ENCODE assay signal across 21 mouse cellular contexts in genomic region chr8:127104616-127105015, GRCm38 (mm10). TPM values are rescaled to one million over a fixed set of nuclear protein-coding genes. Genes with fewer than 3 reads are reported as not detected.
DNase-seq lines count a peak whose midpoint lies in the region; ATAC-seq and TF ChIP-seq lines count a peak whose summit lies in the region.
"Had no signal": no experiment of that assay in that cellular context is flagged by ENCODE, and none has a peak within 500 bp of the region (broad histone marks: within the 10 kb centered on the region; RNA-seq: fewer than 3 reads in every experiment).

No protein-coding gene starts in this region.

- H3K36me3 ChIP-seq in kidney, adult 2 months (ENCODE audit: control insufficient read depth, insufficient read depth, low read length): no peaks in the 10 kb centered on the region
- no peaks in the 10 kb centered on the region for H3K36me3 ChIP-seq in kidney, embryonic 15.5 days
- H3K36me3 ChIP-seq in liver, adult 2 months (ENCODE audit: control insufficient read depth, insufficient read depth, low read length): no peaks in the 10 kb centered on the region
- no peaks in the 10 kb centered on the region for H3K36me3 ChIP-seq in liver, embryonic 12.5 days
- no peaks in the 10 kb centered on the region for H3K36me3 ChIP-seq in liver, embryonic 13.5 days
- no peaks in the 10 kb centered on the region for H3K36me3 ChIP-seq in small intestine, adult 2 months (ENCODE audit: control insufficient read depth, insufficient read depth, low read length)
- H3K36me3 ChIP-seq: embryonic facial prominence, embryonic 12.5 days; heart, embryonic 10.5 days had no signal

- peaks cover 38% of the 10 kb centered on the region; the same call in 1 of the 2 replicates for H3K79me2 ChIP-seq in liver, adult 2 months (ENCODE audit: control insufficient read depth, insufficient read depth, low read length)

- DNase-seq in kidney, adult 2 months: peak; percentile 75
- DNase-seq in liver, adult 2 months (ENCODE audit: extremely low read depth, low read depth, low spot score): peak; percentile 87
- DNase-seq in liver, embryonic 13.5 days: no peak
- DNase-seq: adrenal gland, postnatal 14 days; cerebellum, adult 11-12 months; cerebellum, adult 9-10 months; cerebellum, postnatal 25 days; gastrocnemius, postnatal 10 days; heart, adult 18-20 months; heart, postnatal 10 days had no signal

- ATAC-seq in kidney, embryonic 15.5 days (replicated peaks; ENCODE audit: low FRiP score): no peak
- ATAC-seq in liver, embryonic 12.5 days: no peak
- no peak for ATAC-seq in liver, embryonic 13.5 days (ENCODE audit: low read depth)
- ATAC-seq in monocyte, adult 5-6 weeks (replicated peaks; ENCODE audit: insufficient number of reproducible peaks, low FRiP score, low TSS enrichment, poor library complexity, severe bottlenecking): no peak
- ATAC-seq: activated CD4-positive, CD25-positive, alpha-beta regulatory T cell, adult 4 months; forebrain, embryonic 16.5 days; Patski had no signal

- peaks cover 5% of the 10 kb centered on the region; the same call in 1 of the 2 replicates for H3K4me1 ChIP-seq in kidney, adult 2 months (ENCODE audit: control insufficient read depth, insufficient read depth, low read length)
- H3K4me1 ChIP-seq in kidney, embryonic 15.5 days: peaks cover 4% of the 10 kb centered on the region
- H3K4me1 ChIP-seq in liver, adult 2 months (ENCODE audit: control insufficient read depth, insufficient read depth, low read length): peaks cover 8% of the 10 kb centered on the region
- H3K4me1 ChIP-seq in liver, embryonic 12.5 days: no peaks in the 10 kb centered on the region
- H3K4me1 ChIP-seq in liver, embryonic 13.5 days (replicated peaks): peaks cover 8% of the 10 kb centered on the region; the same call in 1 of the 2 replicates
- peaks cover 9% of the 10 kb centered on the region for H3K4me1 ChIP-seq in small intestine, adult 2 months (ENCODE audit: control insufficient read depth, insufficient read depth, insufficient read length, low read length)

- H3K9ac ChIP-seq in kidney, embryonic 15.5 days: no peak overlapping the region
- H3K9ac ChIP-seq in liver, adult 2 months (ENCODE audit: low read depth, low read length): no peak overlapping the region
- no peak overlapping the region for H3K9ac ChIP-seq in liver, embryonic 12.5 days
- H3K9ac ChIP-seq in liver, embryonic 13.5 days: 0 out of 2 replicates have a peak overlapping the region, but pooled peaks have one; percentile 29
- H3K9ac ChIP-seq: embryonic facial prominence, embryonic 12.5 days had no signal

- no peak overlapping the region for H3K27ac ChIP-seq in kidney, adult 2 months (ENCODE audit: insufficient read depth, low read depth, low read length)
- no peak overlapping the region for H3K27ac ChIP-seq in kidney, embryonic 15.5 days
- peak overlapping the region; percentile 80 for H3K27ac ChIP-seq in liver, adult 2 months (replicated peaks; ENCODE audit: insufficient read depth, low read depth, low read length)
- no peak overlapping the region for H3K27ac ChIP-seq in liver, embryonic 12.5 days
- no peak overlapping the region for H3K27ac ChIP-seq in liver, embryonic 13.5 days
- peak overlapping the region; percentile 55; the same call in 1 of the 2 replicates for H3K27ac ChIP-seq in small intestine, adult 2 months (ENCODE audit: insufficient read depth, low read depth, low read length)
- H3K27ac ChIP-seq: embryonic facial prominence, embryonic 12.5 days; heart, embryonic 10.5 days had no signal

- H3K27me3 ChIP-seq in kidney, adult 2 months (replicated peaks; ENCODE audit: control insufficient read depth, insufficient read depth, low read length): no peaks in the 10 kb centered on the region
- H3K27me3 ChIP-seq in kidney, embryonic 15.5 days: no peaks in the 10 kb centered on the region
- H3K27me3 ChIP-seq in liver, adult 2 months (ENCODE audit: control insufficient read depth, insufficient read depth, low read length): no peaks in the 10 kb centered on the region
- H3K27me3 ChIP-seq in liver, embryonic 12.5 days (replicated peaks): no peaks in the 10 kb centered on the region; the same call in 1 of the 2 replicates
- no peaks in the 10 kb centered on the region for H3K27me3 ChIP-seq in liver, embryonic 13.5 days
- H3K27me3 ChIP-seq in small intestine, adult 2 months (ENCODE audit: control insufficient read depth, insufficient read depth, low read length): no peaks in the 10 kb centered on the region
- H3K27me3 ChIP-seq: CH12.LX; embryonic facial prominence, embryonic 12.5 days; Patski had no signal

- 57% methylated on average over 2 of the region's 2 CpGs for WGBS in kidney, adult 2 months
- WGBS in kidney, embryonic 15.5 days: 76% methylated on average over 2 of the region's 2 CpGs
- WGBS in liver, adult 2 months: 26% methylated on average over 2 of the region's 2 CpGs
- WGBS in liver, embryonic 12.5 days (ENCODE audit: insufficient replicate concordance): 59% methylated on average over 2 of the region's 2 CpGs
- 53% methylated on average over 2 of the region's 2 CpGs for WGBS in liver, embryonic 13.5 days (ENCODE audit: insufficient replicate concordance)
- WGBS in small intestine, adult 2 months: 27% methylated on average over 2 of the region's 2 CpGs

- no peaks in the 10 kb centered on the region for H3K9me3 ChIP-seq in kidney, embryonic 15.5 days (replicated peaks)
- H3K9me3 ChIP-seq in liver, embryonic 12.5 days (replicated peaks): no peaks in the 10 kb centered on the region
- H3K9me3 ChIP-seq in liver, embryonic 13.5 days (replicated peaks): no peaks in the 10 kb centered on the region
- H3K9me3 ChIP-seq: embryonic facial prominence, embryonic 12.5 days; heart, embryonic 10.5 days had no signal

- no peak overlapping the region for H3K4me3 ChIP-seq in kidney, adult 2 months (ENCODE audit: insufficient read depth, low read depth, low read length)
- no peak overlapping the region for H3K4me3 ChIP-seq in kidney, embryonic 15.5 days (replicated peaks)
- H3K4me3 ChIP-seq in liver, adult 2 months (ENCODE audit: insufficient read depth, low read depth, low read length): no peak overlapping the region
- H3K4me3 ChIP-seq in liver, embryonic 12.5 days: no peak overlapping the region
- no peak overlapping the region for H3K4me3 ChIP-seq in liver, embryonic 13.5 days (replicated peaks)
- no peak overlapping the region for H3K4me3 ChIP-seq in small intestine, adult 2 months (ENCODE audit: low read depth, low read length)
- H3K4me3 ChIP-seq: embryonic facial prominence, embryonic 12.5 days; heart, embryonic 10.5 days had no signal

- TF ChIP-seq POLR2A in kidney, adult 2 months (IDR thresholded peaks at IDR 0.05; ENCODE audit: low read depth, low read length): no peak
- TF ChIP-seq POLR2A in liver, adult 2 months (IDR thresholded peaks at IDR 0.05; ENCODE audit: extremely low read depth, insufficient read depth, low read length): no peak
- TF ChIP-seq POLR2A in small intestine, adult 2 months (IDR thresholded peaks at IDR 0.05; ENCODE audit: low read depth, low read length): no peak

- H3K4me2 ChIP-seq in kidney, embryonic 15.5 days: no peak overlapping the region
- no peak overlapping the region for H3K4me2 ChIP-seq in liver, embryonic 12.5 days
- no peak overlapping the region for H3K4me2 ChIP-seq in liver, embryonic 13.5 days
- H3K4me2 ChIP-seq: embryonic facial prominence, embryonic 12.5 days had no signal

- TF ChIP-seq CTCF in kidney, adult 2 months (conservative IDR thresholded peaks at IDR 0.05; ENCODE audit: insufficient read depth, insufficient read length, low read depth, low read length): no peak
- TF ChIP-seq CTCF in liver, adult 2 months (IDR thresholded peaks at IDR 0.05; ENCODE audit: low read depth, low read length): no peak; the same call in 1 of the 2 replicates
- TF ChIP-seq CTCF in small intestine, adult 2 months (IDR thresholded peaks at IDR 0.05; ENCODE audit: extremely low read depth, insufficient read length, insufficient replicate concordance, low read depth, low read length): no peak

RNA-seq across cellular contexts. Expression of gene Pard3, which starts 40.9 kb away (rescaled TPM):
- 51.2 and 56.6 TPM in 2 replicates for polyA plus RNA-seq in kidney, adult 2 months (2012; rRNA removed)
- 27.0 and 27.5 TPM in 2 replicates for polyA plus RNA-seq in kidney, embryonic 15.5 days (2015; fragmentation: Nextera tagmentation; extraction: Ambion mirVana)
- 47.4 and 54.9 TPM in 2 replicates for total RNA-seq in liver, adult 2 months (2014; rRNA removed)
- polyA plus RNA-seq in liver, adult 2 months (2012; rRNA removed): 61.4 and 62.4 TPM in 2 replicates
- 8.5 and 9.7 TPM in 2 replicates for polyA plus RNA-seq in liver, embryonic 12.5 days (2016; fragmentation: Nextera tagmentation; extraction: Ambion mirVana)
- 5.4 and 5.6 TPM in 2 replicates for polyA plus RNA-seq in liver, embryonic 13.5 days (2015; fragmentation: Nextera tagmentation; extraction: Ambion mirVana)
- polyA plus RNA-seq in small intestine, adult 2 months (2012; rRNA removed): 27.2 and 52.9 TPM in 2 replicates
- total RNA-seq in monocyte, adult 5-6 weeks (2017): not detected in 3 replicates
- total RNA-seq: hematopoietic stem cell, adult 5-6 weeks had no signal

Comparison
In these comparisons a context has a peak if more than half of its experiments do, and no peak if none do; other contexts are left out.
1. H3K27ac ChIP-seq: peak in liver, adult 2 months (single experiment) and small intestine, adult 2 months (single experiment); none in kidney, adult 2 months (single experiment), kidney, embryonic 15.5 days (single experiment), liver, embryonic 12.5 days (single experiment) and liver, embryonic 13.5 days (single experiment).